Mouse (Mus musculus) MEL (cell line): ENCODE data around the gene Mrps34.
A peak's percentile ranks its signal among the peaks of the same experiment; 100 is the strongest.

Experiments used
- BHLHE40 ChIP-seq: IDR thresholded peaks from 2 replicates; pipeline ENCODE4 v1.6.1; 2012; ENCODE audit warnings: low read depth, mild to moderate bottlenecking, inconsistent platforms, low read length, improper control_type of control experiment, borderline replicate concordance
- CTCF ChIP-seq, 3 experiments: IDR thresholded peaks in 2 of 3; conservative IDR thresholded peaks in 1 of 3; 2 replicates each; pipeline ENCODE4 v1.5.1; 2011 to 2012; ENCODE audit warnings: low read length in 3 of 3, low read depth in 2 of 3, mild to moderate bottlenecking in 2 of 3, improper control_type of control experiment in 1 of 3, inconsistent platforms in 1 of 3, mixed read lengths in 1 of 3, moderate library complexity in 1 of 3; ENCODE audit not compliant: control insufficient read depth in 1 of 3, insufficient read depth in 1 of 3, poor library complexity in 1 of 3, severe bottlenecking in 1 of 3
- ELF1 ChIP-seq: IDR thresholded peaks from 2 replicates; pipeline ENCODE4 v1.6.1; 2014; ENCODE audit warnings: low read depth, mild to moderate bottlenecking, inconsistent platforms, low read length, improper control_type of control experiment, moderate library complexity
- HCFC1 ChIP-seq: IDR thresholded peaks from 2 replicates; pipeline ENCODE4 v1.6.1; 2012; ENCODE audit warnings: low read depth, mild to moderate bottlenecking, inconsistent platforms, low read length, improper control_type of control experiment, moderate library complexity
- POLR2A ChIP-seq, 2 experiments: IDR thresholded peaks; 2 replicates each; pipeline ENCODE4 v1.6.1; 2011 to 2012; ENCODE audit warnings: low read length in 2 of 2, mild to moderate bottlenecking in 2 of 2, control low read depth in 1 of 2, improper control_type of control experiment in 1 of 2, low read depth in 1 of 2, moderate library complexity in 1 of 2; ENCODE audit not compliant: control insufficient read depth in 1 of 2, insufficient read depth in 1 of 2, poor library complexity in 1 of 2
- POLR2AphosphoS2 ChIP-seq: IDR thresholded peaks from 2 replicates; pipeline ENCODE4 v1.6.1; 2011; ENCODE audit warnings: low read length, improper control_type of control experiment
- RAD21 ChIP-seq: IDR thresholded peaks from 2 replicates; pipeline ENCODE4 v1.6.1; 2011; ENCODE audit warnings: mild to moderate bottlenecking, low read depth, low read length, improper control_type of control experiment
- ZC3H11A ChIP-seq: IDR thresholded peaks from 2 replicates; pipeline ENCODE4 v1.6.1; 2012; ENCODE audit warnings: low read depth, mild to moderate bottlenecking, inconsistent platforms, low read length, improper control_type of control experiment

- no peak for TF ChIP-seq CTCF (IDR thresholded peaks at IDR 0.05 in 2 of 3, conservative IDR thresholded peaks at IDR 0.05 in 1 of 3; ENCODE audit: control insufficient read depth in 1 of 3, insufficient read depth in 1 of 3, low read depth in 2 of 3, low read length in 3 of 3, poor library complexity in 1 of 3, severe bottlenecking in 1 of 3)
- TF ChIP-seq ELF1: no peak
- TF ChIP-seq BHLHE40: 0 out of 2 replicates have a peak, but pooled peaks have one; percentile 22
- TF ChIP-seq HCFC1: peak; percentile 70
- no peak for TF ChIP-seq RAD21
- TF ChIP-seq POLR2AphosphoS2: peak; percentile 54; the same call in 1 of the 2 replicates
- TF ChIP-seq POLR2A (IDR thresholded peaks at IDR 0.05; ENCODE audit: control insufficient read depth in 1 of 2, insufficient read depth in 1 of 2, low read depth in 1 of 2, low read length in 2 of 2, poor library complexity in 1 of 2): peak in 1 of 2 experiments; percentile 59; a peak in 2 of 4 replicates
- TF ChIP-seq ZC3H11A: no peak
These were observed 1.5 kb downstream of the Mrps34 start, which contains the start of gene Nme3 for GRCm38 (mm10) chr17:24896241-24896992.
